Mouse (Mus musculus) T-helper 17 cell (primary cell): ENCODE measurements around the gene Cnnm2.

ENCODE experiments used
- in situ Hi-C, 2 experiments: fragments of 300-600 bp; cut with MboI, MseI; formaldehyde crosslinking; loops; 1 replicate in 1 of 2; 2 replicates in 1 of 2; pipeline ENCODE4 v1.15.1; 2025; ENCODE audit warnings: high pct_unique_total_duplicates in 2 of 2

Gene Cnnm2

DNA sequence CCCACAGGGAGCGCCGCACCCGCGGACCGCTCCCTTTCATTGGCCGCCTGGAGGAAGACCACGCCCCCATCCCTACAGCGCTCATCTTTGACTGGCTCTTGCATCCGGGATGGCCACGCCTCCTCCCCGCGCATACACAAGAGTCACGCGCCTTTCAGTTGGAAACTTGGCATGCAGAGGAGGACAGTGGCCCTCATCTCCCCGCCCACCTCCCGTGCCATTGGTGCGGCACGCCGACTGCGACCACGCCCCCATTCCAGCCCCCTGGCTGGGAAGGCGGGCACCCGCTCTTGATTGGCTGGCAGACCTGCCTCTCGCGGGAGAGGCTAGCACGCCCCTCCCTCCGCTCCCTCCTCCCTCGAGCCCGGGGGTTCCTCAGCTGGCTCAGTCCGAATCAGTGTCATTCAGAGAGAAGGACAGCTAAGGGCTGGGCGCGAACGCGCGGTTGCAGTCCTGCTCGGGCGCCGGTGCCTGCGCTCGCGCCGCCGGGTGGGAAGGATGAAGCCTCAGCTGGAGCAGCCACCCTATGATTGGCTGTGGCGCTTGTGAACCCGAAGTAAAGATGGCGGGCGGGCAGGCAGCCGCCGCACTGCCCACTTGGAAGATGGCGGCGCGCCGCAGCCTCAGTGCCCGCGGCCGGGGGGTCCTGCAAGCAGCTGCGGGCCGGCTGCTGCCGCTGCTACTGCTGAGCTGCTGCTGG is at the start of gene Cnnm2:
Cnnm2 (plus strand) TSS at position 350 of the 700 bp plus-strand sequence.
- in situ Hi-C loops: loop anchor here (5.0 kb wide), 4 partner anchors 106 to 231 kb away; no protein-coding TSS in a partner anchor

DNA sequence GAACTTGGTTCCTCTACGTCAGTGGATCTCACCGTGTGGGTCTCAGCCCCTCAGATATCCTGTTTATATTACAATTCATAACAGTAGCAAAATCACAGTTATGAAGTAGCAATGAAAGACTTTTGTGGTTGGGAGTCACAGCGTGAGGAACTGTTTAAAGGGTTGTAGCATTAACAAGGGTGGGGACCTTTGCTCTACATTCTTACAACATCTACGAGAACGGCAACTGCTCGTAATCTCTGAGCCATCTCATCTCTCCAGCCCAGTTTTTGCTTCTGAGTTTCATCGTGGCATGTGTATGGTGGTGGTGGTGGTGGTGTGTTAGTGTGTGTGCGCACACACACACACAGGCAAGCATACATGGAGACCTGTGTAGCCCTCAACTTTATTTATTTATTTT is 47.2 kb upstream of the Cnnm2 start:
- in situ Hi-C loops: no loop called here

GRCm38 (mm10) chr19:46715016-46715415 is 46.4 kb upstream of the Cnnm2 start:
- in situ Hi-C loops: no loop called here

DNA sequence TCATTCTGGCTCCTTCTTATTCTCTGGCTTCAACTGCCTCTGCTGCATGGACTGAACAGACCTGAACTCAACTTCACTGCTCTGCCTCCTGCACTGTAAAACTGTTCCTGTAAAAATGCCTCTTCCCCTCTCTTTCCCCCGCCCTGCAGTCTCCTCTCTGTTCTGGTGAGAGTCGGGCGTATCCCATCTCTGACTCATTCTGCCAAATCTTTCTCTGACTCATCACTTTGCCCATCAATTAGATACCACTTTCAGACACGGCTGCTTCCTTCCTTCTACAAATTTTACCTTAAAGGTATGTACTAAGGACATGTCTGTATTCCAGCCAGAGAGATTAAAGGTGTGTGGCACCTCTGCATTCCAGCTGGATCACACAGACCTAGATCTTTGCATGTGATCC is 43.2 kb upstream of the Cnnm2 start:
- in situ Hi-C loops: no loop called here

DNA sequence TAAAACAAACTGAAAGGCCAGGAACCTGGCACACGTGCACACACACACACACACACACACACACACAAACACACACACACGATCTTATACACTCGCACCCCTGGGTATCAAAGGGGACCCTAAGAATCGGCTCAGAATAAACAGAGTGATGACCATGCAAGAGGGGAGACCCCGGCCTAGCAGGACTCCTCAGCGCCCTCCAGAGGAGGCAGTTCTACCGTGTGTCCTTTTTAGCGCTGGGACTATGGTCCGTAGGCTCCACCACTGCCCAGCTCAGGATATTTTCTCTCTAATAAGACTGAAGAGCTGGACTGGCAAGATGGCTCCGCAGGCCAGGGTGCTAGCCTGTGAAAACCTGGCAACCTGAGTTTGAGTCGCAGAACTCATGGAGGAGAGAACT is 37.0 kb upstream of the Cnnm2 start:
- in situ Hi-C loops: no loop called here

DNA sequence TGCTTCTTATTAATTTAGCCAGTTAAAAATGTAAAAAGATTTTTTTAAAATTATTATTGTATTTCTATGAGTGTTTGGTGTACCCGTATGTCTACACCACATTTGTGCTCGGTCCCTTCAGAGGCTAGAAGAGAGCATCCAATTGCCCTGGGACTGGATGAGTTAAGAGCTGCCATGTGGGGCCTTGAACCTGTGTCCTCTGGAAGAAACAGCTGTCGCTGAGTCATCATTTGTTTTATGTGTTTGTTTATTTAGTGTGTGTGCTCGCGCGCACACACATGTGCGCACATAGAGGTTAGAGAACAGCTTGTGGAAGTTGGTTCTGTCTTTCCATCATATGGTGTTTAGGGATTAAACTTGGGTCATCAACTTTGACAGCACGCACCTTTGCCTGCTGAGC is 35.3 kb upstream of the Cnnm2 start:
- in situ Hi-C loops: no loop called here

- in situ Hi-C loops: no loop called here
These were observed 34.2 kb upstream of the Cnnm2 start for GRCm38 (mm10) chr19:46727140-46727736.

- in situ Hi-C loops: no loop called here
These were observed 33.4 kb upstream of the Cnnm2 start for GRCm38 (mm10) chr19:46727945-46728540.

- in situ Hi-C loops: no loop called here
These were observed 32.5 kb upstream of the Cnnm2 start for GRCm38 (mm10) chr19:46728909-46729308.

DNA sequence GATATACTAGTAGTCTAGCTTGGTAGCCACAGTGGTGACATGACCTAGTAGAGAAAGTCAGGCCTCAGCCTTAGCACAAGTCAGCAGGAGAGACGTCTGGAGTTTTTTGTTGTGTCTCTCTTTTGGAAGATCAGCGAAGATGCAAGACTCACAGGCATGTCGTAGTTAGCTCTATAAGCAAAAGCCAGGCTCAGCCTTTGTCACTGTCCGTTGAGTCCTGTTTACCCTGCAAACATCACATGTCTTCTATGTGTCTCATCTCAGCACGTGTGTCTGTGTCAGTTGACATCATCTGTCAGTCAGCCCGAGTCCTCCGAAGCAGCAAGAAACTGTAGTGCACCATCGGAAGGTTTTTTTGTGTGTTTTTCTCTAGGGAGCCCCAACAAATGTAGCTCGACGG is 30.0 kb upstream of the Cnnm2 start:
- in situ Hi-C loops: loop anchor here (5.0 kb wide), 2 partner anchors 59 to 64 kb away; partner anchors contain the start of gene Cyp17a1 (in 1 of the 2)

GRCm38 (mm10) chr19:46732673-46733072 is 28.7 kb upstream of the Cnnm2 start:
- in situ Hi-C loops: loop anchor here (5.0 kb wide), 2 partner anchors 60 to 65 kb away; partner anchors contain the start of gene Cyp17a1 (in 1 of the 2)

DNA sequence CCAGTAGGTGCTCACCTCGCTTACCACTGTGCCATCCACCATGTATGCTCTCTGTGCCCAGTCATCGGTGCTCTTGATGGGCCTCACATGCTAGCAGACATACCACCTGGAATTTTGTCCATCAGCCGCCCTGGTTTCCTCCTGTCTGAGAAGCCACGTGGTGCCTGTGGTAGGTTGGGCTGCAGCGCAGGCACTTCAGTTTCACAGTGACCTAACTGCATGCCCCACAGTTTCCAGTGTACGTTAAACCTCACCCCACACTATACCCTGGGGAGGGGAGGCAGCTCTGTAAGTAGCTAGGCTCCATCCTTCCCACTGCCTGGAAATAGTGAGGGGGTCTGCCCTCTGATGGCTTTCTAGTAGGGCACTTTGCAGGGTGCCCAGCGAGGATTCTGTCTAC is 27.8 kb upstream of the Cnnm2 start:
- in situ Hi-C loops: loop anchor here (5.0 kb wide), 2 partner anchors 61 to 66 kb away; partner anchors contain the start of gene Cyp17a1 (in 1 of the 2)

GRCm38 (mm10) chr19:46735241-46735640 is 26.2 kb upstream of the Cnnm2 start:
- in situ Hi-C loops: loop anchor here in 1 of 2 experiments (5.0 kb wide), 1 partner anchor 148 kb away; no protein-coding TSS in a partner anchor

DNA sequence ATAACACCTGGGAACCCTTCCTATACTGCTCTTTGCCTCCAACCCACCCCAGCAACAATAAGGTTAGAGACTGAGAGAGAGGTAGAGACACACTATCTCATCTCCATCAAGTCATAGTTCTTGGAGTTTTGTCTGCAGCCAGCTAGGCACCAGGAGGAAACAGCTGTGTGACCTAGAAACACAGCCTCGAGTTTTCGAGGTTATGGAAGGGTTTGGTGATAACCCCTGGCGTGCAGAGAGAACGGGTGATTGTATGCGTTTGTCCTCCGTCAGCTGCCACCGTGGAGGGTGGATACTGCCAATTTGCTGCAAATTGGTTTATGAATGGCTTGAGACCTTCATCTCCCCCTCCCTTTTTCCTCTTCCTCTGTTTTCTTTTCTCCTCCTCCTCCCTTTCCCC is 24.3 kb upstream of the Cnnm2 start:
- in situ Hi-C loops: loop anchor here in 1 of 2 experiments (5.0 kb wide), 1 partner anchor 150 kb away; no protein-coding TSS in a partner anchor

GRCm38 (mm10) chr19:46740341-46741008 is 20.9 kb upstream of the Cnnm2 start:
- in situ Hi-C loops: loop anchor here in 1 of 2 experiments (5.0 kb wide), 1 partner anchor 153 kb away; no protein-coding TSS in a partner anchor

- in situ Hi-C loops: loop anchor here in 1 of 2 experiments (5.0 kb wide), 1 partner anchor 154 kb away; no protein-coding TSS in a partner anchor
These were observed 19.8 kb upstream of the Cnnm2 start for GRCm38 (mm10) chr19:46741574-46741973.

DNA sequence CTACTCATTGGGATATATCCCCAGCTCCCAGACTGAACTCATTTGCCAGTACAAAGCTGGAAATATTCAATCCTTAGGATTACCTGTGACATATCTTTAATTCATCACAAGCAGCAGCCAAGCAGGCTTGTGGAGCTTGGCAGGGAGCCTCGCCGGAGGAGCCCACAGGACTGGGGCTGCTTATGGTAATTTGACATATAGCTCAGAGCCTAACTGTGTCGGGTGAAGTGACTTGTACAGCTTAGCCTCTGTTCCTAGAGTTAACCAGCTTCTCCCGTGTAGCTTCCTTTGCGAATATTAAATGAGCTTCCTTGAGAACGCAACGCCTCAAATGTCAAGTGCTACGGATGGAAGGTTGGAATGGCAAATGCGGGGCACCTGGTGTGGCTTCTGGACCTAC is 16.7 kb upstream of the Cnnm2 start:
- in situ Hi-C loops: loop anchor here in 1 of 2 experiments (5.0 kb wide), 1 partner anchor 157 kb away; no protein-coding TSS in a partner anchor

- in situ Hi-C loops: no loop called here
These were observed 13.6 kb upstream of the Cnnm2 start for GRCm38 (mm10) chr19:46747799-46748198.

GRCm38 (mm10) chr19:46752235-46752634 is 9.2 kb upstream of the Cnnm2 start:
- in situ Hi-C loops: no loop called here

DNA sequence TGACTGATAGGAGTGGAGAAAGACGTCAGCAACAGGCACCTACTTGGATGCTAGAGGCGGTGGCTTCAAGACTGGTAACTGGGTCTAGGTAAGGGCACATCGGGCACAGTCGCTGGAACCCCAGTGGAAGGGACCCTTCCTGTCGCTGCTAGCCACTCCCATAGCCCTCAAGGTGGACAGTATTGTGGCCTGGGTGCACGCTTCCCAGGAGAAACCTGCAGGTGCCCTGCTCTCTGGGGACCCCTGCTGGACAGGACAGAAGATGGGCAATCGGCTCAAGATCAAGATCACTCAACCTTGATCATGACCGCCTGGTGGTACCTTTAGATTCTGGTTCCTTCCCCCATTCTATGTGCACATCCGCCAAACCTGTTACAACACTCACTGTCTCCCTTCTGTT is 6.3 kb upstream of the Cnnm2 start:
- in situ Hi-C loops: no loop called here

- in situ Hi-C loops: no loop called here
These were observed 5.2 kb upstream of the Cnnm2 start for GRCm38 (mm10) chr19:46756221-46756620.

- in situ Hi-C loops: no loop called here
These were observed 2.3 kb upstream of the Cnnm2 start for GRCm38 (mm10) chr19:46759096-46759495.
